Mouse (Mus musculus) layer of hippocampus, adult 18-20 months (tissue): Measurements from ENCODE around the gene Rpl28. TPM values are rescaled to one million over a fixed set of nuclear protein-coding genes. Genes with fewer than 3 reads are reported as not detected.
A peak's percentile ranks its signal among the peaks of the same experiment; 100 is the strongest.
"Not testable (repeated sequence)": the region's sequence is repeated elsewhere in the genome, so short reads cannot be mapped to it uniquely, and the experiment has no call there.

ENCODE experiments used
- DNase-seq, 2 experiments: peaks; one replicate each; pipeline ENCODE4 v3.0.0; 2022; ENCODE audit warnings: low spot score in 2 of 2
- total RNA-seq, 2 experiments: library from RNA; stranded (reverse); gene quantifications; 2 replicates each; pipeline ENCODE4 v1.2.3; 2021

Rpl28 gene
- total RNA-seq, 2 experiments from 2014 or later: 474 to 485 TPM

GRCm38 (mm10) chr7:4782759-4783158 lies 9.9 kb upstream of the Rpl28 start, which contains the start of the genes Il11 and Tmem190:
Il11 (minus strand) TSS chr7:4782859.
Tmem190 (plus strand) TSS chr7:4782937.
- DNase-seq: no peak

GRCm38 (mm10) chr7:4783667-4784268 lies 8.9 kb upstream of the Rpl28 start:
- no peak for DNase-seq

GRCm38 (mm10) chr7:4788499-4789435 lies 3.9 kb upstream of the Rpl28 start:
- peak in 1 of 2 experiments; percentile 54 for DNase-seq

- DNase-seq: no peak
Observed at GRCm38 (mm10) chr7:4789436-4789935, 3.2 kb upstream of the Rpl28 start, which contains the start of gene Tmem238. Tmem238 (minus strand) TSS chr7:4789656.

GRCm38 (mm10) chr7:4793248-4793647 lies 574 bp downstream of the Rpl28 start:
- DNase-seq: not testable (repeated sequence)

GRCm38 (mm10) chr7:4793674-4794073 lies 1.0 kb downstream of the Rpl28 start:
- no peak for DNase-seq

- DNase-seq: no peak
Observed at GRCm38 (mm10) chr7:4794631-4795168, 2.0 kb downstream of the Rpl28 start.

- DNase-seq: peak in 1 of 2 experiments; percentile 63
Observed at GRCm38 (mm10) chr7:4795767-4796433, 3.2 kb downstream of the Rpl28 start.

GRCm38 (mm10) chr7:4802247-4802646 lies 9.6 kb downstream of the Rpl28 start:
- DNase-seq: no peak

- DNase-seq: peak in 1 of 2 experiments; percentile 66
Observed at GRCm38 (mm10) chr7:4806716-4807115, 14.0 kb downstream of the Rpl28 start.

GRCm38 (mm10) chr7:4811131-4811530 lies 18.5 kb downstream of the Rpl28 start:
- not testable (repeated sequence) for DNase-seq

- peak in 1 of 2 experiments; percentile 45 for DNase-seq
Observed at GRCm38 (mm10) chr7:4811842-4812302, 19.2 kb downstream of the Rpl28 start.

GRCm38 (mm10) chr7:4812303-4813104 lies 19.8 kb downstream of the Rpl28 start, which contains the start of gene Ube2s:
Ube2s (minus strand) TSS chr7:4812590.
- peak; percentile 97 to 99 for DNase-seq

GRCm38 (mm10) chr7:4813105-4813791 lies 20.6 kb downstream of the Rpl28 start:
- no peak for DNase-seq

- no peak for DNase-seq
Observed at GRCm38 (mm10) chr7:4816559-4816958, 23.9 kb downstream of the Rpl28 start.

- DNase-seq: not testable (repeated sequence)
Observed at GRCm38 (mm10) chr7:4820925-4821324, 28.3 kb downstream of the Rpl28 start.

GRCm38 (mm10) chr7:4821690-4822089 lies 29.0 kb downstream of the Rpl28 start:
- DNase-seq: peak in 1 of 2 experiments; percentile 53

- DNase-seq: no peak
Observed at GRCm38 (mm10) chr7:4822162-4822907, 29.7 kb downstream of the Rpl28 start.

GRCm38 (mm10) chr7:4825365-4825764 lies 32.7 kb downstream of the Rpl28 start:
- no peak for DNase-seq
